Mouse (Mus musculus) ovary, postnatal 10 days (tissue): ENCODE data around the gene Sipa1l1.

Experiments
- DNase-seq: peaks from one replicate; pipeline ENCODE4 v3.0.0; 2022; ENCODE audit warnings: low spot score

Sipa1l1 gene

GRCm38 (mm10) chr12:82294906-82295887 is 126.1 kb downstream of the Sipa1l1 start:
- DNase-seq: no peak

- no peak for DNase-seq
Observed at GRCm38 (mm10) chr12:82296276-82296675, 127.2 kb downstream of the Sipa1l1 start.

DNA sequence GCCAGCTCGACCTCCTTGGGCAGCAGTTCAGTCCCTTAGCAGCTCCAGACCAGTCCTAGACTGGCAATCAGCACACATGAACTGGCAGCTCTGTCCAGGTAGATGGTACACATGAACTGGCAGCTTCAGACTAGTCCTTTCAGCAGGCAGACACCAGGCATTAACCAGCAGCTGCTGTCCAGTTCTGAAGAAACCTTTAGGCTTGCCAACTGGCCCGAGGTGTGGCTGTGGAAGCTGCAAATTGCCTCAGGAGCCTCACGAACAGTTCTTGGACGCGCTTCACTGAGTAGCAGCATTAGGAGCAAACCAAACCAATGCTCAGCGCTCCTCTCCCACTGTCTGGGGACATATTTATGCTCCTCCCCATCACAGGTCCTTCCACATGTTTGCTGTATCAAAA is 128.1 kb downstream of the Sipa1l1 start:
- DNase-seq: no peak

DNA sequence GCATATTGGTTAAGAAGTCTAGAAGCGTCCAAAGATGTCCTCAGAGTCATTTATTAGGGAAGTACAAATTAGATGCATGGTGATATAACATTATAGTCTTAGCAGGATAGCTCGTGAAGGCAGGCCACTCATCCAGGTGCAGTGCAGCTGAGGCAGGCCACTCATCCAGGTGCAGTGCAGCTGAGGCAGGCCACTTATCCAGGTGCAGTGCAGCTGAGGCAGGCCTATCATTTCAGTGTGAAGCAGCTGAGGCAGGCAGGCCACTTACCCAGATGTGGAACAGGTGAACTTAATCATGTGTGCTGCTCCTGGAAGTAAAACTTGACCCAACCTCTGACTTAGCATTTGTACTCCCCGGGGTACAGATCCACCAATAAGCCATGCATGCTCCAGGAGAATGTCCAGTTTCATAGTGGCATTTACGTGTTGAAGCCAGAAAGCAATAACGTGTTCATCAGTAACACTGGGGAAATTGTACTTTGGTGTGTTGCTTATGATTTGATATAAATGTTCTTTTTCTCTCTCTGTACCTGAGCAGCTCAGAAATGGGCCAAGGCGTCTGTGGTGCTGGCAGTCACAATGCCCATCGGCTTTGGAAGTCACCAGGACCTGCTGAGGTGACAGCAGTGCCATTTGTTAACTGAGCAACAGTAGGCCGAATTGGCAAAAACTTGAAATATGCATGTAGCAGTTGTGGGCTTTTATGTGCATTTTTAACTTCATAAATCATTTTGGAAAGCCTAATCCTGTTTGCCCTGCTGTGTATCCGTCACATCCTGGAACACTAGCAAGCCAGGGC is 129.7 kb downstream of the Sipa1l1 start:
- DNase-seq: no peak

GRCm38 (mm10) chr12:82304140-82304539 is 135.0 kb downstream of the Sipa1l1 start:
- no peak for DNase-seq

- DNase-seq: no peak
Observed at GRCm38 (mm10) chr12:82306035-82306434, 136.9 kb downstream of the Sipa1l1 start.

GRCm38 (mm10) chr12:82311593-82311992 is 142.5 kb downstream of the Sipa1l1 start:
- no peak for DNase-seq

GRCm38 (mm10) chr12:82312091-82312820 is 143.1 kb downstream of the Sipa1l1 start:
- DNase-seq: no peak

DNA sequence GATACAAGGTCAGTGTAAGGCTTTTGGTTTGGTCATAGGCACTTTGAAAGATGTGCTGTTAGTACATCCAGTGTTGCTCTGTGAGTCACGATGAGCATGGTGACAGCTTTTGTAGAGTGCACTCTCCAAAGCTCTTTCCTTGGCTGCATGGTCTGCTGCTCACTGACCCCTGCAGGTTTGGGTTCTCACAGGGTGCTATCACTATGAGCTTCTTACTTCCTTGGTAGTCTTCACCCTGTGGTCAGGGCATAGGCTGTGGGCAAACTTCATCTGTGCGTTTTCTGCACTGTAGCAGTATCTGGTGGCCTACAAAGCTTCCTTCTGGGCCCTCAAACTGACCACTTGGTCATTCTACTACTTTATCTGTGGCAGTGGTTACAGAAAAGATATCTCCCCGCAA is 144.0 kb downstream of the Sipa1l1 start:
- DNase-seq: no peak

- no peak for DNase-seq
Observed at GRCm38 (mm10) chr12:82319436-82320131, 150.5 kb downstream of the Sipa1l1 start.

DNA sequence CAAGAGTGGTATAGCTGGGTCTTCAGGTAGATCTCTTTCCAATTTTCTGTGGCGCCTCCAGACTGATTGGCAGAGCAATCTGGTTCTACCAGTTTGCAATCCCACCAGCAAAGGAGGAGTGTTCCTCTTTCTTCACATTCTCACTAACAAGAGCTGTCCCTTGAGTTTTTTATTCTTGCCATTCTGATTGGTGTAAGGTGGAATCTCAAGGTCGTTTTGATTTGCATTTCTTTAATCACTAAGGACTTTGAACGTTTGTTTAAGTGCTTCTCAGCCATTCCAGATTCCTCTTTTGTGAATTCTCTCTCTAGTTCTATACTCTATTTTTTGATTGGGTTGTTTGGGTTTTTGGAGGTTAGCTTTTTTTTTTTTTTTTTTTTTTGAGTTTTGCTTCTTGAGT is 151.1 kb downstream of the Sipa1l1 start:
- no peak for DNase-seq

- no peak for DNase-seq
Observed at GRCm38 (mm10) chr12:82321397-82321796, 152.3 kb downstream of the Sipa1l1 start.

DNA sequence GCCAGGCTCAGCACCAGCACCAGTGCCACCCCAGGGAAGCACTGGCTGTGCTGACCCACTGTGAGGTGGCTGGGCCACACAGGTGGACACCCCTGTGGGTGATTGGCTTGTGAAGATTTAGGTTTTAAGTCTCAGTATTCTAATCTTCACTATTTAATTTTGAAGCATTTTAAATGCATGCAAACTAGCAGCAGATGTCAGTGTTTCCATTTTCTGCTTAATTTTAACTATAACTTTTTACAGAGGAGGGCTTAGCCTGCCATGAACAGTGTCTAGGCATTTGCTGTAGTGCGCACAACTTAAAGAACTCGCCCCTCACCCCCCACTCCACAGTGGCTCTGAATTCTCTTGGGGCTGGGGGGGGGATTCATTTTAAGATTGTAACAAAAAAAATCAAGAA is 152.7 kb downstream of the Sipa1l1 start:
- DNase-seq: no peak

DNA sequence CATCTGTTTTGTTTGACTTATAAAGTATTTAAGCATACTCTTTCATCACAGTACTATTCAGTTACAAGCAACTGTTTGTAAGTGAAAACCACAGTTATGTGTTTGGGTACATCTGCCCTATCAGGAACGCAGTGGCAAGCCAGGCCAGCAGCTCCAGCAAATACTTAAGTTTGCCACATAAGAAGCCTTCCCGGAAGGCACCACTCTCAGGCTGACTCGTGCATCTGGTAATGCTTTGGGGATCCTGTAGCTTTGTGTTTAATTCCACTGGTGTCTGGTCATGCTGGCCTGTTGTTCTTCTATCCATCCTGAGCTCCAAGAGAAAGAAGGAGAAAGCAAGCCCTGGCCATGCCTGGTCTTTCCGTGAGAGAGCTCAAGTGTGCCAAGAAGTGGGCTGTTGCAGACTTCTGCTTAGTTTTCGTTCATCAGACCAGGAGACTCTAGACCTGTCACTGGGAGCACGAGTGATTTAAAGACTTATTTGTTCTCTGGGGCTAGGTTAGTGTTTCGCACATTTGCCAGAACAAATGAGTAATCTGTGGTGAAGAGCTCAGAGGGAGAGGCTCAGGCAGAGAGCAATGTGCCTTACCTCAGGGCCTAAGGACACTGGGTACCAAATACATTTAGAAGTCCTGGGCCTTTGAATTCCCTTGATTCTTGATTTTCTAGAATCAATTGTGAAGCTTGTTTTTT is 153.8 kb downstream of the Sipa1l1 start:
- DNase-seq: no peak

GRCm38 (mm10) chr12:82324621-82325020 is 155.5 kb downstream of the Sipa1l1 start:
- DNase-seq: no peak

DNA sequence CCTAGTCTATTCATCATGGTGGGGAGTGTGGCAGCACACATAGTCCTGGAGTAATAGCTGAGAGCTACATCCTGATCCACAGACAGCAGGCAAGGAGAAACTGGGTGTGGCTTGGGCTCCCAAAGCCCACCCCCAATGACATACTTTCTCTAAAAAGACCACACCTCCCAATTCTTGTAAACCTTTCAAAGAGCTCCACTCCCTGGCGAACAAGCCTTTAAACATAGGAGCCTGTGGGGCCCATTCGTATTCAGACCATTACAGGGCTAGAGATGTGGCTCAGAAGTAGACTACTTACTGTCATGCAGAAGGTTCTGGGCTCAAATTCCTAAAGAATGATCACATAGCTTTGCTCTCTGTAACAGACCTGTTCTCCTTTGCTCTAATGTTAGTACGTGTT is 156.4 kb downstream of the Sipa1l1 start:
- no peak for DNase-seq

- no peak for DNase-seq
Observed at GRCm38 (mm10) chr12:82326438-82326837, 157.3 kb downstream of the Sipa1l1 start.

- DNase-seq: no peak
Observed at GRCm38 (mm10) chr12:82328112-82328511, 159.0 kb downstream of the Sipa1l1 start.

DNA sequence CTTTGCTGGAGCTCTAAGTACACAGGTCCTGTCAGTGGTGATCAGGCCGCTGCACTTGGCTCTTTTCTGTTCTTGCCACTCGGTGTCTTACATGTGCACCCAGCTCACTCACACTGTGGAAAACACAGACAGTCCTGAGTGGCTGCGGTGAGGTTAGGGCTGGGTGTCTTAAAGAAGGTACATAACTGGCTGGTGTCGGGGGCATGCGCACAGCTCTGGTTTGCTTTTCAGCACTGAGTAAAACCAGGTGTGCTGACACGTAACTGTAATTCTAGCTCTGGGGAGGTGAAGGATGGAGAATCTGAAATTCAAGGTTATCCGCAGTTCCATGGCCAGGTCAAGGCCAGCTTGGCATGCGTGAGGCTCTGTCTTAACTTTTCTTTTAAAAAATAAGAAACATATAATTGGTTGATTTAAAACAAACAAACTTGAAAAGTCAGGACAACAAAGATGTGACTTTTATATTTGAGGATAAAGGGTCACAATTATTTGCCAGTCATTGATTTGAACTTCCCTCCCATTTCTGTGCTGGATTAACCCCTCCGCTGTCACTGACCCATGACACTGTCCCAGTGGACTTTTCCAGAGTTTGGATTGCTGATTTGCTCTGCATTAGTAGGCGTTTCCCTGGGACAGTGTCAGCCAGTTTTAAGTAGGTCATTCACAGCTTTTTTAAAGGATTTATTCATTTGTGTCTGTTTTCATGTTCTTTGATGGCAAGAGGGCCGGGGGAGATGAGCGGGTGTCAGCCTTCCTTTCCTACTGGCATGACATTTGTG is 163.9 kb downstream of the Sipa1l1 start:
- DNase-seq: no peak

DNA sequence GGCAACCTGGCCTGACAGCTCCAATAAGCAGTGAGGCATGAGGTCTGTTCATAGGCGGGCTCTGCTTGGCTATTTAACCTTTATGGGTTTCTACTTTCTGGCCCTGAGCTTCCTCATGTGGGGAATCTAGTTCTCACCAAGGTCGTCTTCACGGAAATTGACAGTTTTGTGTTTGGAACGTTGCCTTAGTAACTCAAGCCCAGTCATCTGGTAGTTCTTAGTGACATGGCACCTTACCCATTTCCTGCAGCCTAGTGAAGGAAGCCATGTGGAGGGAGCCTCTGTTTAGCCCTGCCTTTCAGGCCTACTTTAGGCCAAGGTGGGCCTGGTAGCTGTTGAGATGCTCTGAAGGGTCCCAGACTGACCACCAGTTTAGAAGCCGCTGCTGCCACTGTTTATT is 164.9 kb downstream of the Sipa1l1 start:
- no peak for DNase-seq
